Mouse (Mus musculus) brain, embryonic 14.5 days (tissue): ENCODE results near the gene Nlrp9b.
"Not testable (repeated sequence)": the region's sequence is repeated elsewhere in the genome, so short reads cannot be mapped to it uniquely, and the experiment has no call there.

Experiments
- CTCF ChIP-seq: fragments of 200-500 bp; IDR thresholded peaks from 2 replicates; pipeline ENCODE4 v1.5.1; 2012; ENCODE audit warnings: inconsistent platforms, mild to moderate bottlenecking, moderate library complexity, borderline replicate concordance; ENCODE audit not compliant: insufficient read depth, insufficient read length; ENCODE audit errors: extremely low read depth
- POLR2A ChIP-seq: fragments of 200-500 bp; IDR thresholded peaks from 2 replicates; pipeline ENCODE4 v1.6.1; 2012; ENCODE audit warnings: mild to moderate bottlenecking, inconsistent platforms, borderline replicate concordance; ENCODE audit not compliant: poor library complexity, insufficient read depth, insufficient read length, severe bottlenecking; ENCODE audit errors: extremely low read depth

DNA sequence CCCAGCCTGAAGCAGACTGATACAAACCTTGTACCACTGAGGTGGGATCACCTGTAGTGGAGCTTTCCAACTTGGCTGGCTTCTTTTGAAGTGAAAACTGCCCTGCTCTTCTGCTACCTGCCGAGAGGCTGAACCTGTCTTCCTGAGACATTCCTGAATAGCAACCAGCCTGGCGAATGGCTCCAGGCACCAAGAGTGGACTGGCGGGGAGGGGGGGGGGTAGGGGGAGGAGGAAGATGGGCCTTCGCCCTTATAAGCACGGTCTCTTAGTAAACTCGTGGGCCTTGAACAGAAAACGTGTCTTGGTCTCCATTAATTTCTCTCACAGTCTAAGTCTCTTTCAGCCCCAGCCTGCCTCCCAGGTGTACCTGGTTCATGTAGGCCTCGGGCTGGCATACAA, at the start of gene Nlrp9b:
- TF ChIP-seq CTCF, POLR2A: not testable (repeated sequence)
